24 mouse cellular contexts compared by ENCODE assay signal in the genomic region with DNA sequence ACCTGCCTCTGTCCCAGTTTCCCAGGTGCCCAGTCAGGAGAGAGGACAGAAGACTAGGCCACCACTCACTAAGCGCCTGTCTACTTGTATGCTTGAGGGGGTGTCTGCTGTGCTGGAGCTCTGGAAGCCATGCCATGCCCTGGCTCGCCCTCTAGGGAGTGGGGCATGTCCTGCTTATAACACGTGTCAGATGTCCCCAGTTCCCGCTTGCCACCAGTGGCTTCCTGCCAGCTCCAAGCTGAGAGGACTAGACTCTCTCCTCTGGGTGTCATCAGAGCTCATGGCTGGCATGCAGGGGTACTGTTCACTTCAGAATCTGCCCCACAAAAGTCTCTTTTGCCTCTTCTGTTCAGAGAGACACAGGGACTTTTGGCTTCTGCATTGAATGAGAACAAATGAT. TPM values are rescaled to one million over a fixed set of nuclear protein-coding genes. Genes with fewer than 3 reads are reported as not detected.
DNase-seq lines count a peak whose midpoint lies in the region; ATAC-seq lines count a peak whose summit lies in the region.
"Had no signal": no experiment of that assay in that cellular context is flagged by ENCODE, and none has a peak within 500 bp of the region (broad histone marks: within the 10 kb centered on the region; RNA-seq: fewer than 3 reads in every experiment).

No protein-coding gene starts in this region.

- no peaks in the 10 kb centered on the region for H3K27me3 ChIP-seq in forebrain, embryonic 13.5 days
- H3K27me3 ChIP-seq: embryonic facial prominence, embryonic 15.5 days; midbrain, embryonic 13.5 days; neural tube, embryonic 15.5 days; Patski had no signal

- H3K4me3 ChIP-seq in forebrain, embryonic 13.5 days: no peak overlapping the region
- H3K4me3 ChIP-seq: embryonic facial prominence, embryonic 15.5 days; forebrain, embryonic 10.5 days; heart, embryonic 15.5 days; midbrain, embryonic 13.5 days; neural tube, embryonic 15.5 days had no signal

- no peak overlapping the region for H3K4me2 ChIP-seq in forebrain, embryonic 13.5 days
- H3K4me2 ChIP-seq: embryonic facial prominence, embryonic 15.5 days; heart, embryonic 15.5 days; midbrain, embryonic 13.5 days; neural tube, embryonic 15.5 days had no signal

- intact Hi-C loops in gastrocnemius, postnatal 14 days (cut with DNase I; ENCODE audit: low total_unique reads): no loop called here
- intact Hi-C loops in heart, postnatal 10 days (cut with DNase I): no loop called here

- ATAC-seq in forebrain, embryonic 13.5 days: no peak
- ATAC-seq: activated CD4-positive, CD25-positive, alpha-beta regulatory T cell, adult 4 months; hindbrain, postnatal 0 days; midbrain, embryonic 13.5 days; Patski had no signal

- no peaks in the 10 kb centered on the region for H3K4me1 ChIP-seq in forebrain, embryonic 13.5 days
- H3K4me1 ChIP-seq: heart, embryonic 15.5 days; midbrain, embryonic 13.5 days; neural tube, embryonic 15.5 days had no signal

- WGBS in forebrain, embryonic 13.5 days: 74% methylated on average over 4 of the region's 4 CpGs

- no peak overlapping the region for H3K27ac ChIP-seq in forebrain, embryonic 13.5 days
- H3K27ac ChIP-seq: embryonic facial prominence, embryonic 15.5 days; forebrain, embryonic 10.5 days; heart, embryonic 15.5 days; hindbrain, postnatal 0 days; midbrain, embryonic 13.5 days; neural tube, embryonic 15.5 days had no signal

- no peaks in the 10 kb centered on the region for H3K36me3 ChIP-seq in forebrain, embryonic 13.5 days (ENCODE audit: poor library complexity, severe bottlenecking)
- H3K36me3 ChIP-seq: heart, embryonic 15.5 days; midbrain, embryonic 13.5 days; neural tube, embryonic 15.5 days had no signal

- no peak overlapping the region for H3K9ac ChIP-seq in forebrain, embryonic 13.5 days
- H3K9ac ChIP-seq: embryonic facial prominence, embryonic 15.5 days; heart, embryonic 15.5 days; midbrain, embryonic 13.5 days; neural tube, embryonic 15.5 days had no signal

- peak; percentile 43 to 58 for DNase-seq in cerebellum, postnatal 36 days
- DNase-seq in cerebellum, adult 8-10 months: no peak
- DNase-seq in layer of hippocampus, adult 9-11 months: peak; percentile 43
- no peak for DNase-seq in layer of hippocampus, adult 18-20 months (ENCODE audit: low spot score in 2 of 2)
- peak; percentile 48 for DNase-seq in gastrocnemius, postnatal 14 days
- DNase-seq in heart, postnatal 10 days: peak; percentile 57 to 62
- no peak for DNase-seq in frontal cortex, adult 2 months (ENCODE audit: extremely low spot score in 1 of 2, low spot score in 1 of 2)
- DNase-seq: adrenal gland, postnatal 36 days; embryo, embryonic 11 days; kidney, adult 11 months; kidney, postnatal 10 days; liver; lung, adult 2 months; right cerebral cortex, postnatal 4 days; thymus, adult 18-20 months had no signal

- H3K9me3 ChIP-seq in forebrain, embryonic 13.5 days (replicated peaks): no peaks in the 10 kb centered on the region
- H3K9me3 ChIP-seq: embryonic facial prominence, embryonic 15.5 days; forebrain, embryonic 10.5 days; heart, embryonic 15.5 days; midbrain, embryonic 13.5 days; neural tube, embryonic 15.5 days had no signal

RNA-seq across cellular contexts. Expression of a gene that starts 55.0 kb away (rescaled TPM):
- 1 to 10 TPM; 4.0 to 4.5 TPM for total RNA-seq in layer of hippocampus, adult 18-20 months (2021)
- total RNA-seq in gastrocnemius, postnatal 14 days (2021): 1 to 10 TPM; 1.9 to 2.6 TPM
- 1 to 10 TPM; 3.8 to 4.8 TPM for total RNA-seq in heart, postnatal 10 days (2021)
- 6.6 and 8.0 TPM in 2 replicates for polyA plus RNA-seq in frontal cortex, adult 2 months (2012; rRNA removed)
- 0.85 and 1.6 TPM in 2 replicates for polyA plus RNA-seq in forebrain, embryonic 13.5 days (2015; fragmentation: Nextera tagmentation; extraction: Ambion mirVana)

Comparison
In these comparisons a context has a peak if more than half of its experiments do, and no peak if none do; other contexts are left out.
1. DNase-seq: peak in cerebellum, postnatal 36 days (2 of 2), layer of hippocampus, adult 9-11 months (single experiment), gastrocnemius, postnatal 14 days (single experiment) and heart, postnatal 10 days (2 of 2); none in cerebellum, adult 8-10 months (single experiment), layer of hippocampus, adult 18-20 months (0 of 2) and frontal cortex, adult 2 months (0 of 2).